Mouse (Mus musculus) gastrocnemius, postnatal 10 days (tissue): ENCODE data around the gene Chic2. TPM values are rescaled to one million over a fixed set of nuclear protein-coding genes. Genes with fewer than 3 reads are reported as not detected.
A peak's percentile ranks its signal among the peaks of the same experiment; 100 is the strongest.

Source experiments
- DNase-seq: peaks from one replicate; pipeline ENCODE4 v3.0.0; 2021; ENCODE audit warnings: mixed read lengths
- total RNA-seq, 2 experiments: library from RNA; stranded (reverse); gene quantifications; 2 replicates each; pipeline ENCODE4 v1.2.3; 2021

Chic2 gene
- total RNA-seq, 2 experiments from 2014 or later, result 24.5 to 25.9 TPM

- peak; percentile 84 for DNase-seq
Measured at GRCm38 (mm10) chr5:74974726-74975411, 69.7 kb downstream of the Chic2 start.

- DNase-seq, result peak; percentile 45
Measured at GRCm38 (mm10) chr5:74974061-74974581, 70.5 kb downstream of the Chic2 start.

GRCm38 (mm10) chr5:74971418-74971817 lies 73.2 kb downstream of the Chic2 start:
- DNase-seq, result no peak

GRCm38 (mm10) chr5:74969341-74969740 lies 75.2 kb downstream of the Chic2 start:
- DNase-seq, result no peak

GRCm38 (mm10) chr5:74967882-74968281 lies 76.7 kb downstream of the Chic2 start:
- DNase-seq, result no peak

GRCm38 (mm10) chr5:74966891-74967290 lies 77.7 kb downstream of the Chic2 start:
- DNase-seq, result no peak

- DNase-seq, result no peak
Measured at GRCm38 (mm10) chr5:74962771-74963170, 81.8 kb downstream of the Chic2 start.

- peak; percentile 65 for DNase-seq
Measured at GRCm38 (mm10) chr5:74960840-74961543, 83.6 kb downstream of the Chic2 start.

GRCm38 (mm10) chr5:74960306-74960705 lies 84.3 kb downstream of the Chic2 start:
- no peak for DNase-seq

- no peak for DNase-seq
Measured at GRCm38 (mm10) chr5:74957293-74958076, 87.1 kb downstream of the Chic2 start.

- DNase-seq, result no peak
Measured at GRCm38 (mm10) chr5:74956335-74956734, 88.2 kb downstream of the Chic2 start.

GRCm38 (mm10) chr5:74955565-74955964 lies 89.0 kb downstream of the Chic2 start:
- DNase-seq, result no peak

- DNase-seq, result no peak
Measured at GRCm38 (mm10) chr5:74952938-74953337, 91.6 kb downstream of the Chic2 start.

- DNase-seq, result no peak
Measured at GRCm38 (mm10) chr5:74951375-74951774, 93.2 kb downstream of the Chic2 start.

- no peak for DNase-seq
Measured at GRCm38 (mm10) chr5:74949298-74949697, 95.3 kb downstream of the Chic2 start.

- DNase-seq, result no peak
Measured at GRCm38 (mm10) chr5:74948482-74948881, 96.1 kb downstream of the Chic2 start.

Other genes with a start within 250 kb of the Chic2 start
- not detected for gene Gsx2, start 30.8 kb upstream of the Chic2 start, total RNA-seq
- gene Pdgfra, start 107.5 kb upstream of the Chic2 start, total RNA-seq, result 10 to 100 TPM; 48.9 to 52.1 TPM